Mouse (Mus musculus): Measurements from ENCODE around the gene Anks4b. TPM values are rescaled to one million over a fixed set of nuclear protein-coding genes. Genes with fewer than 3 reads are reported as not detected.

Anks4b gene
- total RNA-seq, 1 experiment = 0.04 TPM

DNA sequence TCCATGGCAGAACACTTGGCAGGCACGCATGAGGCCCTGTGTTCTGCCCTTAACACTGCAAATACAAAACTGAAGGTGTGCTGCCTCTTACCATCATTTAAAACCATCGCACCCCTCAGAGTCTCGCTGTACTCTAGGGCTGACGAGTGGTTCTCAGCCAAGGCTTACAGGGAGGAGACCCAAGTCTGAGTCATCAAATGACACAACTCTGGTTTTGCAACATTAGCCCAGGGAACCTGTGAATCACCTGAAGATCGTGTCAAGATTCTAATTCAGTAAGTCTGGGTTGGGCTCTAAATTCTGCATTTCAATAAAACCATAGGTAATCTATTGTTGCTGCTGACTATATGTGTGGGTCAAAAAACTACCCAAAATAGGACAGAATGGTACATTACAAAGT lies 6.9 kb downstream of the Anks4b start:
- TF ChIP-seq MAFK (IDR thresholded peaks at IDR 0.05; ENCODE audit: insufficient read depth, low read depth, low read length) = no peak
- no peak for TF ChIP-seq CHD2 (IDR thresholded peaks at IDR 0.05; ENCODE audit: low read depth, low read length)
- no peak for TF ChIP-seq ZC3H11A (IDR thresholded peaks at IDR 0.05; ENCODE audit: borderline replicate concordance, low read depth, low read length)
- no peak for TF ChIP-seq HCFC1 (IDR thresholded peaks at IDR 0.05; ENCODE audit: borderline replicate concordance, insufficient read depth, low read length)
- no peak for TF ChIP-seq ZNF384 (IDR thresholded peaks at IDR 0.05; ENCODE audit: low read depth, low read length)
- Histone ChIP-seq H3K9me3 (ENCODE audit: control insufficient read depth, insufficient read depth, low read depth, low read length) (no peaks in the 10 kb centered on the region), H3K27ac (ENCODE audit: insufficient read depth, low read depth, low read length, poor library complexity, severe bottlenecking) (no peak overlapping the region), H3K36me3 (ENCODE audit: control insufficient read depth, insufficient read depth, low read length, poor library complexity, severe bottlenecking) (no peaks in the 10 kb centered on the region), H3K4me3 (ENCODE audit: insufficient read depth in 1 of 2, low read depth in 1 of 2, low read length in 2 of 2, poor library complexity in 1 of 2, severe bottlenecking in 1 of 2) (no peak overlapping the region), H3K9ac (ENCODE audit: insufficient read depth, low read depth, low read length, poor library complexity, severe bottlenecking) (no peak overlapping the region), H3K4me1 (ENCODE audit: control insufficient read depth in 2 of 2, insufficient read depth in 2 of 2, low read length in 2 of 2, poor library complexity in 1 of 2) (no peaks in the 10 kb centered on the region)
- DNase-seq (ENCODE audit: low read depth, low spot score) = no peak
- in situ Hi-C loops (cut with MboI; ENCODE audit: low sequenced_read_pairs in 2 of 2, unreplicated experiment in 2 of 2) = no loop called here

DNA sequence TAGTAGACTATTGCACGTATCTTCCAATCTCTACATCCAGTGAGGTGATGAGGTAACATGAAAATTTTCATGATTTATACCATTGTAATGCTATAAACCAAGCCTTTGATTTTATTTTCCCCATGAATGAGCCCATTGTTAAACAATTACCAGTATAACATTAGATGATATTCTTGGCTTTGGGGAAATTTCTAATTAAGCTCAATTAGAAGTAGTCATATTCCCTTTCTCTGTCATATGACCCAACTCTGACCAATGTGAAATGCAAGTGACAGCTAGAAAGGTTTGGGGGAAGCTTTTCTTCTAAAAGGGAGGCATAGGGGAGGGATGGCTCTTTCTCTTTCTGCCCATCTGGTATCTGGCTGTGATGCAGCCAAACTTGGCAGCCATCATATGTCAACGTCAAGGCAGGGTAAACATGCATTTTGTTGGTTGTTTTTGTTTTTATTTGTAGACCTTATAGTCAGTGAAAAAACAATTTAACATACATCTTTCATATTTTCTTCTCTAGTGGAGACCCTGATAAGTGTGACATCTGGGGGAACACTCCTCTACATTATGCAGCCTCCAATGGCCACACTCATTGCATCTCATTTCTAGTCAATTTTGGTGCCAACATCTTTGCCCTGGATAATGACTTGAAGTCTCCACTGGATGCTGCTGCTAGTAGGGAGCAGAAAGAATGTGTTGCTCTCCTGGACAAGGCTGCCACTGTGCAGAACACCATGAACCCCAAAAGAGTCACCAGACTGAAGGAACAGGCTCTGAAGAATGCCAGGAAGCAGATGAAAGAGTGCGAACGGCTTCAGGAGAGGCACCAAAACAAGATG lies 8.0 kb downstream of the Anks4b start:
- Histone ChIP-seq H3K4me3 (ENCODE audit: insufficient read depth in 1 of 2, low read depth in 1 of 2, low read length in 2 of 2, poor library complexity in 1 of 2, severe bottlenecking in 1 of 2) (no peak overlapping the region), H3K9me3 (ENCODE audit: control insufficient read depth, insufficient read depth, low read depth, low read length) (no peaks in the 10 kb centered on the region), H3K36me3 (ENCODE audit: control insufficient read depth, insufficient read depth, low read length, poor library complexity, severe bottlenecking) (no peaks in the 10 kb centered on the region), H3K4me1 (ENCODE audit: control insufficient read depth in 2 of 2, insufficient read depth in 2 of 2, low read length in 2 of 2, poor library complexity in 1 of 2) (no peaks in the 10 kb centered on the region), H3K27ac (ENCODE audit: insufficient read depth, low read depth, low read length, poor library complexity, severe bottlenecking) (no peak overlapping the region), H3K9ac (ENCODE audit: insufficient read depth, low read depth, low read length, poor library complexity, severe bottlenecking) (no peak overlapping the region)
- in situ Hi-C loops (cut with MboI; ENCODE audit: low sequenced_read_pairs in 2 of 2, unreplicated experiment in 2 of 2) = no loop called here
- no peak for TF ChIP-seq HCFC1 (IDR thresholded peaks at IDR 0.05; ENCODE audit: borderline replicate concordance, insufficient read depth, low read length)
- TF ChIP-seq CHD2 (IDR thresholded peaks at IDR 0.05; ENCODE audit: low read depth, low read length) = no peak
- TF ChIP-seq ZNF384 (IDR thresholded peaks at IDR 0.05; ENCODE audit: low read depth, low read length) = no peak
- no peak for TF ChIP-seq MAFK (IDR thresholded peaks at IDR 0.05; ENCODE audit: insufficient read depth, low read depth, low read length)
- TF ChIP-seq ZC3H11A (IDR thresholded peaks at IDR 0.05; ENCODE audit: borderline replicate concordance, low read depth, low read length) = no peak
- no peak for DNase-seq (ENCODE audit: low read depth, low spot score)

DNA sequence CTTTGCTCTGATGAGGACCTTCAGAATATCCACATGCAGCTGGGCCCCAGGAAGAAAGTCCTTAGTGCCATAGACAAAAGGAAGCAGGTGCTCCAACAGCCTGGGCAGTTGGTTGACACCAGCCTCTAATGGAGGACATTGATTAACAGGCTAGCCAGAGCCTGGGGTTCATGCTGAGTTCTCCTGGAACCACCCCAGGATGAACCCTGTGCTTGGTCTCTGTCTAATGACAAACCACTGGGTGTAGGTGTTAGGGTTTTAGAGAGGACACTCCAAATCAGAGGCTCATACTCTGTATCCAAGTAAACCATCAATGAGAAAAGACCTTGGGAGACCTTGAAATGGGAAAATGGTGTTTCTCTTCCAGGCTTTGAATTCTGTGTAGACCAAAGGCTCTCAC lies 9.2 kb downstream of the Anks4b start:
- DNase-seq (ENCODE audit: low read depth, low spot score) = no peak
- H3K4me1 ChIP-seq (ENCODE audit: control insufficient read depth in 2 of 2, insufficient read depth in 2 of 2, low read length in 2 of 2, poor library complexity in 1 of 2) = no peaks in the 10 kb centered on the region
- in situ Hi-C loops (cut with MboI; ENCODE audit: low sequenced_read_pairs in 2 of 2, unreplicated experiment in 2 of 2) = no loop called here

DNA sequence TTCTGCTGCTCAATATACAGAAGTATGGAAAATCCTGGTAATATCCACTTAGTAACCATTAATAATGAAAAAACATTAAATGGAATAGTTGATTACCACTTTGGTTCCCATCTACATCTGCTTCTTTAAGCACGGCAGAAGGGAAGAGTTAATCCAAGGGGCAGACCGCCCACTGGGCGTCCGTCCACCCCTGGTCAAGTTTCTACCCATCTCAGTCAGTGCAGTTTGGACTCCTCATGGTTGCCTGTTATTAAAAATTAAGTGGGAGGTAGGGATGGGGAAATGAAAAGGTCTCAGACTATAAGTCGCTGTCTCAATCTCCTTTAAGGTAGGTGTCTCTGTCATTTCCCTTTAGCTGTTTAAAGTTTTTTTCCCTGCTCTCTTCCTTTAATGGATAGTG lies 15.3 kb downstream of the Anks4b start:
- TF ChIP-seq MAFK (IDR thresholded peaks at IDR 0.05; ENCODE audit: insufficient read depth, low read depth, low read length) (no peak), ZC3H11A (IDR thresholded peaks at IDR 0.05; ENCODE audit: borderline replicate concordance, low read depth, low read length) (no peak), CHD2 (IDR thresholded peaks at IDR 0.05; ENCODE audit: low read depth, low read length) (no peak), ZNF384 (IDR thresholded peaks at IDR 0.05; ENCODE audit: low read depth, low read length) (no peak), HCFC1 (IDR thresholded peaks at IDR 0.05; ENCODE audit: borderline replicate concordance, insufficient read depth, low read length) (no peak)

More for the DNA sequence above, 9.2 kb downstream of the Anks4b start:
- Histone ChIP-seq H3K9ac (ENCODE audit: insufficient read depth, low read depth, low read length, poor library complexity, severe bottlenecking) (no peak overlapping the region), H3K27ac (ENCODE audit: insufficient read depth, low read depth, low read length, poor library complexity, severe bottlenecking) (no peak overlapping the region), H3K4me3 (ENCODE audit: insufficient read depth in 1 of 2, low read depth in 1 of 2, low read length in 2 of 2, poor library complexity in 1 of 2, severe bottlenecking in 1 of 2) (no peak overlapping the region), H3K36me3 (ENCODE audit: control insufficient read depth, insufficient read depth, low read length, poor library complexity, severe bottlenecking) (no peaks in the 10 kb centered on the region), H3K9me3 (ENCODE audit: control insufficient read depth, insufficient read depth, low read depth, low read length) (no peaks in the 10 kb centered on the region)
- TF ChIP-seq ZNF384 (IDR thresholded peaks at IDR 0.05; ENCODE audit: low read depth, low read length) = no peak
- TF ChIP-seq MAFK (IDR thresholded peaks at IDR 0.05; ENCODE audit: insufficient read depth, low read depth, low read length) = no peak
- TF ChIP-seq ZC3H11A (IDR thresholded peaks at IDR 0.05; ENCODE audit: borderline replicate concordance, low read depth, low read length) = no peak
- no peak for TF ChIP-seq HCFC1 (IDR thresholded peaks at IDR 0.05; ENCODE audit: borderline replicate concordance, insufficient read depth, low read length)
- no peak for TF ChIP-seq CHD2 (IDR thresholded peaks at IDR 0.05; ENCODE audit: low read depth, low read length)

More for the DNA sequence above, 15.3 kb downstream of the Anks4b start:
- Histone ChIP-seq H3K9ac (ENCODE audit: insufficient read depth, low read depth, low read length, poor library complexity, severe bottlenecking) (no peak overlapping the region), H3K4me3 (ENCODE audit: insufficient read depth in 1 of 2, low read depth in 1 of 2, low read length in 2 of 2, poor library complexity in 1 of 2, severe bottlenecking in 1 of 2) (no peak overlapping the region), H3K9me3 (ENCODE audit: control insufficient read depth, insufficient read depth, low read depth, low read length) (no peaks in the 10 kb centered on the region), H3K36me3 (ENCODE audit: control insufficient read depth, insufficient read depth, low read length, poor library complexity, severe bottlenecking) (no peaks in the 10 kb centered on the region), H3K27ac (ENCODE audit: insufficient read depth, low read depth, low read length, poor library complexity, severe bottlenecking) (no peak overlapping the region), H3K4me1 (ENCODE audit: control insufficient read depth in 2 of 2, insufficient read depth in 2 of 2, low read length in 2 of 2, poor library complexity in 1 of 2) (no peaks in the 10 kb centered on the region)
- in situ Hi-C loops (cut with MboI; ENCODE audit: low sequenced_read_pairs in 2 of 2, unreplicated experiment in 2 of 2) = no loop called here
- no peak for DNase-seq (ENCODE audit: low read depth, low spot score)
